Mouse (Mus musculus): ENCODE measurements around the gene Fbxl13. TPM values are rescaled to one million over a fixed set of nuclear protein-coding genes. Genes with fewer than 3 reads are reported as not detected.

The Fbxl13 gene
- polyA plus RNA-seq, 1 experiment from 2014 or later: 0.18 TPM

DNA sequence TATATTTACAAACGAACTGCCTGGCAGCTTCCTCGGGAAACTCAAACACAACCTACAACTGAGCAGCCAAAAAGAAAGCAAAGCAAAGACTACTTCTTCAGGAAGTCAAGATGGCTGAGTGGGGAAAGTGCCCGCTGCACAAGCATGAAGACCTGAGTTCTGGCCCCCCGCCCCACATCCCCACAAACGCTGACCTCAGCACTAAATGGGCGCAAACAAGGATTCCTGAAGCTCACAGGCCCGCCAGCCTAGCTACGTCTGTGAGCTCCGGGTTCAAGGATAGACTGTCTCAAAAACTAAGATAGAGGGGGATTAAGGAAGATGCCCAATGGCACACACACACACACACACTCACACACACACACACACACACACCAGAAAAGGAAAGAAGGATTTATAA, 32.9 kb upstream of the Fbxl13 start:
- H3K36me3 ChIP-seq (ENCODE audit: control insufficient read depth, insufficient read depth): no peaks in the 10 kb centered on the region
- 96% methylated on average over 9 of the region's 9 CpGs for WGBS
- no peaks in the 10 kb centered on the region for H3K27me3 ChIP-seq (replicated peaks; ENCODE audit: control insufficient read depth, insufficient read depth, low read length)
- H3K4me1 ChIP-seq (replicated peaks; ENCODE audit: control insufficient read depth, insufficient read depth, low read length): no peaks in the 10 kb centered on the region
- 0 out of 2 replicates have a peak, but pooled peaks cover 2% of the 10 kb centered on the region for H3K9me3 ChIP-seq (ENCODE audit: control insufficient read depth, low read length)
- no peak for ATAC-seq
- no peak overlapping the region for H3K9ac ChIP-seq (replicated peaks; ENCODE audit: low read depth, low read length)
- H3K4me2 ChIP-seq (ENCODE audit: low read length): no peak overlapping the region
- H3K4me3 ChIP-seq (replicated peaks; ENCODE audit: low read length): no peak overlapping the region
- no peak overlapping the region for H3K27ac ChIP-seq (ENCODE audit: low read length)

DNA sequence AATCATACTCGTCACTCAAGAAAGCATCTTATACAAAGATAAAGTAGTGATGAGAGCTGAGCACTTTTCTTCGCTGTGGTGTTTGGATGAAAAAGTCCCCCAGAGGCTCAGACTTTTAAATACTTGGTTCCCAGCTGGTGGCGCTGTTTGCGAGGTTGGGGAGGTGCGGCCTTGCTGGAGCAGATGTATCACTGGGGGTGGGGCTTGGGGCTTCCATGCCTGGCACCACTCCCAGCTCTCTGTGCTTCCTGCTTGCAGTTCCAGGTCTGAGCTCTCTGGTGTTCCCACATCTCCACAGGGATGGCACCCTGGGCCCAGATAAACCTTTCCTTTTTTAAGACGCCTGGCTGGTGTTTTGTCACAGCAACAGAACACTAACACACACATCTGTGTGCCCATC, 32.5 kb upstream of the Fbxl13 start:
- Histone ChIP-seq H3K4me2 (ENCODE audit: low read length) (no peak overlapping the region), H3K9me3 (ENCODE audit: control insufficient read depth, low read length) (0 out of 2 replicates have a peak, but pooled peaks cover 2% of the 10 kb centered on the region), H3K27ac (ENCODE audit: low read length) (no peak overlapping the region), H3K36me3 (ENCODE audit: control insufficient read depth, insufficient read depth) (no peaks in the 10 kb centered on the region), H3K9ac (replicated peaks; ENCODE audit: low read depth, low read length) (no peak overlapping the region), H3K4me1 (replicated peaks; ENCODE audit: control insufficient read depth, insufficient read depth, low read length) (no peaks in the 10 kb centered on the region), H3K4me3 (replicated peaks; ENCODE audit: low read length) (no peak overlapping the region), H3K27me3 (replicated peaks; ENCODE audit: control insufficient read depth, insufficient read depth, low read length) (no peaks in the 10 kb centered on the region)
- 96% methylated on average over 6 of the region's 6 CpGs for WGBS
- no peak for ATAC-seq

DNA sequence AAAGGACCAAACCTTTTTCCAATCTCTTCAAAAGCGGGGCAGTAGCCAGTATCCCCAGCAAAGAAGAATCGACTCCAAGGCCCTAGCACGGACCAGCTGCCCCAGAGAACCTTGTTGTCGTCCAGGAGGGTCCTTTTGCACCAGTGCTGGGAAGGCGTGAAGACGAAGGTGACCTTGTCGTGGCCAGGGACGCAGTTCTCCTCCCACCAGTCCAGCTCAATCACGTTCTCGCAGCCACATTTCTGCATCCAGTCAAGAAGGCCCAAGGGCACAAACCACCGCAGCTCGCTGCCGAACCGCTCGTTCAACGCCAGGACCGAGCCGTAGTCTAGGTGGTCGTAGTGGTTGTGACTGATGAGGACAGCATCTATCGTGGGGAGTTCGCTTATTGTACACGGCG, 30.1 kb upstream of the Fbxl13 start:
- Histone ChIP-seq H3K9ac (replicated peaks; ENCODE audit: low read depth, low read length) (no peak overlapping the region), H3K27ac (ENCODE audit: low read length) (no peak overlapping the region), H3K36me3 (ENCODE audit: control insufficient read depth, insufficient read depth) (no peaks in the 10 kb centered on the region), H3K4me2 (ENCODE audit: low read length) (no peak overlapping the region), H3K4me1 (replicated peaks; ENCODE audit: control insufficient read depth, insufficient read depth, low read length) (no peaks in the 10 kb centered on the region), H3K9me3 (ENCODE audit: control insufficient read depth, low read length) (0 out of 2 replicates have a peak, but pooled peaks cover 2% of the 10 kb centered on the region), H3K4me3 (replicated peaks; ENCODE audit: low read length) (no peak overlapping the region), H3K27me3 (replicated peaks; ENCODE audit: control insufficient read depth, insufficient read depth, low read length) (no peaks in the 10 kb centered on the region)
- no peak for ATAC-seq
- WGBS: 95% methylated on average over 23 of the region's 23 CpGs

- Histone ChIP-seq H3K9me3 (ENCODE audit: control insufficient read depth, low read length) (0 out of 2 replicates have a peak, but pooled peaks cover 2% of the 10 kb centered on the region), H3K36me3 (ENCODE audit: control insufficient read depth, insufficient read depth) (no peaks in the 10 kb centered on the region), H3K27me3 (replicated peaks; ENCODE audit: control insufficient read depth, insufficient read depth, low read length) (no peaks in the 10 kb centered on the region), H3K4me3 (replicated peaks; ENCODE audit: low read length) (no peak overlapping the region), H3K9ac (replicated peaks; ENCODE audit: low read depth, low read length) (no peak overlapping the region), H3K4me1 (replicated peaks; ENCODE audit: control insufficient read depth, insufficient read depth, low read length) (no peaks in the 10 kb centered on the region), H3K27ac (ENCODE audit: low read length) (no peak overlapping the region), H3K4me2 (ENCODE audit: low read length) (no peak overlapping the region)
- ATAC-seq: no peak
- 87% methylated on average over 12 of the region's 12 CpGs for WGBS
Observed at GRCm38 (mm10) chr5:21675019-21675418, 29.6 kb upstream of the Fbxl13 start.

DNA sequence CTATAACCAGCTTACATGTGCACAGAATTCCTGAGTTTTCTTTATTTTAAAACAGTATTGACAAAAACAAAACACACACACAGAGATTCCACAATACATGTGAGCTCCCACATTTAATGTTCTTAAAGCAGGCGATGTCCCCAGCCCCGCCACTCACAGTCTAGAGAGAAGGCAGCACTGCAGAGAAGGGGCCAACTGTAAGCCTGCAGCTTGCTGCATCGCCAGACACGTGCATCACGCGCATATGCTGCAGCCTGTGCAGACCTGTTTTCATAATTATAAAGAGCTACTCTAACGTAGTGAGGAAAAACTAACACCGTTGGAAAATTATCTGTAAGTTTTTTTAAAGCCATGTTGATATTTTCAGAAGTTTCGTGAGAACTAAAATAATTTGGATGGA, 28.3 kb upstream of the Fbxl13 start:
- 0 out of 2 replicates have a peak, but pooled peaks cover 2% of the 10 kb centered on the region for H3K9me3 ChIP-seq (ENCODE audit: control insufficient read depth, low read length)
- ATAC-seq: no peak
- 65% methylated on average over 9 of the region's 9 CpGs for WGBS
- H3K4me2 ChIP-seq (ENCODE audit: low read length): no peak overlapping the region
- no peak overlapping the region for H3K9ac ChIP-seq (replicated peaks; ENCODE audit: low read depth, low read length)
- no peaks in the 10 kb centered on the region for H3K27me3 ChIP-seq (replicated peaks; ENCODE audit: control insufficient read depth, insufficient read depth, low read length)
- H3K27ac ChIP-seq (ENCODE audit: low read length): no peak overlapping the region
- H3K36me3 ChIP-seq (ENCODE audit: control insufficient read depth, insufficient read depth): no peaks in the 10 kb centered on the region
- H3K4me3 ChIP-seq (replicated peaks; ENCODE audit: low read length): no peak overlapping the region
- H3K4me1 ChIP-seq (replicated peaks; ENCODE audit: control insufficient read depth, insufficient read depth, low read length): no peaks in the 10 kb centered on the region

GRCm38 (mm10) chr5:21672812-21673635, 27.6 kb upstream of the Fbxl13 start:
- Histone ChIP-seq H3K36me3 (ENCODE audit: control insufficient read depth, insufficient read depth) (no peaks in the 10 kb centered on the region), H3K4me3 (replicated peaks; ENCODE audit: low read length) (no peak overlapping the region), H3K27ac (ENCODE audit: low read length) (no peak overlapping the region), H3K4me1 (replicated peaks; ENCODE audit: control insufficient read depth, insufficient read depth, low read length) (no peaks in the 10 kb centered on the region), H3K9ac (replicated peaks; ENCODE audit: low read depth, low read length) (no peak overlapping the region), H3K9me3 (ENCODE audit: control insufficient read depth, low read length) (0 out of 2 replicates have a peak, but pooled peaks cover 2% of the 10 kb centered on the region), H3K27me3 (replicated peaks; ENCODE audit: control insufficient read depth, insufficient read depth, low read length) (no peaks in the 10 kb centered on the region), H3K4me2 (ENCODE audit: low read length) (no peak overlapping the region)
- WGBS: 63% methylated on average over 22 of the region's 23 CpGs
- peak; percentile 15; the same call in 1 of the 2 replicates for ATAC-seq

GRCm38 (mm10) chr5:21669307-21669706, 23.9 kb upstream of the Fbxl13 start:
- no peak for ATAC-seq
- 92% methylated on average over 2 of the region's 2 CpGs for WGBS
- Histone ChIP-seq H3K4me1 (replicated peaks; ENCODE audit: control insufficient read depth, insufficient read depth, low read length) (no peaks in the 10 kb centered on the region), H3K9me3 (ENCODE audit: control insufficient read depth, low read length) (no peaks in the 10 kb centered on the region), H3K4me3 (replicated peaks; ENCODE audit: low read length) (no peak overlapping the region), H3K27ac (ENCODE audit: low read length) (no peak overlapping the region), H3K4me2 (ENCODE audit: low read length) (no peak overlapping the region), H3K27me3 (replicated peaks; ENCODE audit: control insufficient read depth, insufficient read depth, low read length) (no peaks in the 10 kb centered on the region), H3K9ac (replicated peaks; ENCODE audit: low read depth, low read length) (no peak overlapping the region), H3K36me3 (ENCODE audit: control insufficient read depth, insufficient read depth) (no peaks in the 10 kb centered on the region)

DNA sequence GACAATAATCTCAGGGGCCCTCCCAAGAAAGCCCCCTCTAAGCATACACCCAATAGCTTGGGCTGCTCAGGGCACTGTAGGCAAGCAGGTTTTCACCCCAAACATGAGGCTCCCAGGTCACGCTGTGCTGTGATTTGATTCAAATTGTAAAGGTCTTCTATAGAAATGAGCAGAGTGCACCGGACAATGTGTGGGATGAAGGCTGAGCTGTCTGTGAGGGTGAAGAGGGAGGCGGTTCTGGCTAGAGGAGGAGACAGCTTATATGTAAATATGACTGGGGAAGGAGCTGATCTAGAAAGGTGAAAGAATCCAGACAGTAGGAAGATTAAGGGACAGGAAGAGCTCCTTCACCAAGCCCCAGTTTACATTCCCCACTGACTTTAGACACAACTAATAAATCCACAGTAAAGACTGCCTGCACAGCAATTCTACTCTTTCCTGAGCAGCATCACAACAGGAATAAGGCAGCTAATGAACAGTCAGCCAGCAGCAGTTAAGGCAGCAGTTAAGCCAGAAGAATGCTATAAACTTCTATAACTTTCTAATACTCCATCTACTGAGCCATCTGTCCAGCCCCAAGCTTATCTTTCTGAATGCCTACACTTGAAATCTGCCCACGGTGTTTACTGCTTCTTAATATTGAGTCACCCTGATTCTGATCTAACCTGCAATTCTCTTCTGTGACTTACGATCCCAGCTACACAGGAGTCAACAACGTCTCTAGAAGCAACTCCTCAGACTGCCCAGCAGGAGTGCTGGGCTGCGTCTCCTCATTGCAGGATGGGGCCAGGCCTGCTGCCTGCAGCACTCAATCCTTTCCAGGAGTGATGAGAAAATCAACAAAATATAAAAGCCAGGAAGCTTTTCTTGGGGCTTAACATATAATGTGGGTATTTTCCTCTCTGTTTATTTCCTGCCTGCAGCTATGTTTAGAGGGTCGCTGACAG, 22.0 kb upstream of the Fbxl13 start:
- WGBS: 69% methylated on average over 8 of the region's 8 CpGs
- no peak overlapping the region for H3K9ac ChIP-seq (replicated peaks; ENCODE audit: low read depth, low read length)
- no peak overlapping the region for H3K27ac ChIP-seq (ENCODE audit: low read length)
- H3K9me3 ChIP-seq (ENCODE audit: control insufficient read depth, low read length): no peaks in the 10 kb centered on the region
- H3K27me3 ChIP-seq (replicated peaks; ENCODE audit: control insufficient read depth, insufficient read depth, low read length): no peaks in the 10 kb centered on the region
- no peak overlapping the region for H3K4me2 ChIP-seq (ENCODE audit: low read length)
- ATAC-seq: no peak
- no peak overlapping the region for H3K4me3 ChIP-seq (replicated peaks; ENCODE audit: low read length)
- peaks cover 4% of the 10 kb centered on the region; the same call in 1 of the 2 replicates for H3K4me1 ChIP-seq (replicated peaks; ENCODE audit: control insufficient read depth, insufficient read depth, low read length)
- peaks cover 9% of the 10 kb centered on the region for H3K36me3 ChIP-seq (ENCODE audit: control insufficient read depth, insufficient read depth)

GRCm38 (mm10) chr5:21663081-21663480, 17.6 kb upstream of the Fbxl13 start:
- Histone ChIP-seq H3K9me3 (ENCODE audit: control insufficient read depth, low read length) (no peaks in the 10 kb centered on the region), H3K4me3 (replicated peaks; ENCODE audit: low read length) (no peak overlapping the region), H3K36me3 (ENCODE audit: control insufficient read depth, insufficient read depth) (peaks cover 14% of the 10 kb centered on the region), H3K27me3 (replicated peaks; ENCODE audit: control insufficient read depth, insufficient read depth, low read length) (no peaks in the 10 kb centered on the region), H3K9ac (replicated peaks; ENCODE audit: low read depth, low read length) (no peak overlapping the region), H3K4me1 (replicated peaks; ENCODE audit: control insufficient read depth, insufficient read depth, low read length) (peaks cover 10% of the 10 kb centered on the region), H3K27ac (ENCODE audit: low read length) (no peak overlapping the region), H3K4me2 (ENCODE audit: low read length) (no peak overlapping the region)
- 77% methylated on average over 11 of the region's 11 CpGs for WGBS
- 0 out of 2 replicates have a peak, but pooled peaks have one; percentile 18 for ATAC-seq
